Mouse (Mus musculus): ENCODE measurements around the gene Slc25a42. TPM values are rescaled to one million over a fixed set of nuclear protein-coding genes. Genes with fewer than 3 reads are reported as not detected.
A peak's percentile ranks its signal among the peaks of the same experiment; 100 is the strongest.

The Slc25a42 gene
- total RNA-seq (2014; fragmentation: Nextera tagmentation): 18.8 and 19.3 TPM in 2 replicates
- total RNA-seq (2017): 5.1 and 5.3 TPM in 2 replicates
- 9.7 and 12.1 TPM in 2 replicates for polyA plus RNA-seq (2012)

GRCm38 (mm10) chr8:70212112-70213055, at the start of gene Slc25a42:
TSS of gene Slc25a42 (minus strand) at chr8:70212305.
- H3K36me3 ChIP-seq (replicated peaks): peaks cover 16% of the 10 kb centered on the region
- peak; percentile 96 for DNase-seq (ENCODE audit: low spot score)
- TF ChIP-seq POLR2AphosphoS5 (IDR thresholded peaks at IDR 0.05; ENCODE audit: insufficient replicate concordance, low read depth, low read length): no peak
- no peak for TF ChIP-seq GATA2 (IDR thresholded peaks at IDR 0.05; ENCODE audit: borderline replicate concordance, low read depth, low read length)
- no peak for TF ChIP-seq GATA1 (IDR thresholded peaks at IDR 0.05; ENCODE audit: borderline replicate concordance, low read length)

GRCm38 (mm10) chr8:70259043-70259442, 46.9 kb upstream of the Slc25a42 start:
- no peaks in the 10 kb centered on the region for H3K27me3 ChIP-seq (ENCODE audit: insufficient read depth, low read length)
- H3K4me1 ChIP-seq (ENCODE audit: insufficient read depth, low read depth, low read length): peaks cover 2% of the 10 kb centered on the region; the same call in 1 of the 2 replicates
- ATAC-seq (ENCODE audit: extremely low read depth, insufficient number of reproducible peaks, low FRiP score, poor library complexity, severe bottlenecking): no peak
- H3K36me3 ChIP-seq (replicated peaks): peaks cover 99% of the 10 kb centered on the region
- TF ChIP-seq GATA2 (IDR thresholded peaks at IDR 0.05; ENCODE audit: borderline replicate concordance, low read depth, low read length): no peak
- TF ChIP-seq POLR2AphosphoS5 (IDR thresholded peaks at IDR 0.05; ENCODE audit: insufficient replicate concordance, low read depth, low read length): no peak
- TF ChIP-seq GATA1 (IDR thresholded peaks at IDR 0.05; ENCODE audit: borderline replicate concordance, low read length): no peak
- no peak for TF ChIP-seq CTCF (IDR thresholded peaks at IDR 0.05; ENCODE audit: low read depth, low read length)
- TF ChIP-seq TAL1 (conservative IDR thresholded peaks at IDR 0.05; ENCODE audit: low read depth, low read length): no peak
- H3K9me3 ChIP-seq (replicated peaks): no peaks in the 10 kb centered on the region
- H3K4me3 ChIP-seq (ENCODE audit: low read depth, low read length): no peak overlapping the region
- no peak for DNase-seq (ENCODE audit: low spot score)

More at GRCm38 (mm10) chr8:70212112-70213055, at the start of gene Slc25a42:
- Histone ChIP-seq H3K4me1 (ENCODE audit: insufficient read depth, low read depth, low read length) (peaks cover 41% of the 10 kb centered on the region), H3K27me3 (ENCODE audit: insufficient read depth, low read length) (peaks cover 2% of the 10 kb centered on the region), H3K9me3 (replicated peaks) (no peaks in the 10 kb centered on the region), H3K4me3 (ENCODE audit: low read depth, low read length) (peak within 1 kb of the TSS; percentile 85)
- ATAC-seq (ENCODE audit: extremely low read depth, insufficient number of reproducible peaks, low FRiP score, poor library complexity, severe bottlenecking): peak; percentile 91

- no peaks in the 10 kb centered on the region for H3K9me3 ChIP-seq (replicated peaks)
- no peaks in the 10 kb centered on the region for H3K27me3 ChIP-seq (ENCODE audit: insufficient read depth, low read length)
- peaks cover 2% of the 10 kb centered on the region; the same call in 1 of the 2 replicates for H3K4me1 ChIP-seq (ENCODE audit: insufficient read depth, low read depth, low read length)
- ATAC-seq (ENCODE audit: extremely low read depth, insufficient number of reproducible peaks, low FRiP score, poor library complexity, severe bottlenecking) (no peak), DNase-seq (ENCODE audit: low spot score) (no peak)
- H3K4me3 ChIP-seq (ENCODE audit: low read depth, low read length): no peak overlapping the region
- TF ChIP-seq POLR2AphosphoS5 (IDR thresholded peaks at IDR 0.05; ENCODE audit: insufficient replicate concordance, low read depth, low read length) (no peak), TAL1 (conservative IDR thresholded peaks at IDR 0.05; ENCODE audit: low read depth, low read length) (no peak), GATA1 (IDR thresholded peaks at IDR 0.05; ENCODE audit: borderline replicate concordance, low read length) (no peak), CTCF (IDR thresholded peaks at IDR 0.05; ENCODE audit: low read depth, low read length) (no peak), GATA2 (IDR thresholded peaks at IDR 0.05; ENCODE audit: borderline replicate concordance, low read depth, low read length) (no peak)
- H3K36me3 ChIP-seq (replicated peaks): peaks cover 99% of the 10 kb centered on the region
Observed at GRCm38 (mm10) chr8:70258600-70258999, 46.5 kb upstream of the Slc25a42 start.

- no peaks in the 10 kb centered on the region for H3K27me3 ChIP-seq (ENCODE audit: insufficient read depth, low read length)
- no peak overlapping the region for H3K4me3 ChIP-seq (ENCODE audit: low read depth, low read length)
- no peak for TF ChIP-seq GATA2 (IDR thresholded peaks at IDR 0.05; ENCODE audit: borderline replicate concordance, low read depth, low read length)
- TF ChIP-seq GATA1 (IDR thresholded peaks at IDR 0.05; ENCODE audit: borderline replicate concordance, low read length): no peak
- TF ChIP-seq CTCF (IDR thresholded peaks at IDR 0.05; ENCODE audit: low read depth, low read length): no peak
- no peak for TF ChIP-seq POLR2AphosphoS5 (IDR thresholded peaks at IDR 0.05; ENCODE audit: insufficient replicate concordance, low read depth, low read length)
- no peak for TF ChIP-seq TAL1 (conservative IDR thresholded peaks at IDR 0.05; ENCODE audit: low read depth, low read length)
- H3K4me1 ChIP-seq (ENCODE audit: insufficient read depth, low read depth, low read length): peaks cover 2% of the 10 kb centered on the region; the same call in 1 of the 2 replicates
- H3K36me3 ChIP-seq (replicated peaks): peaks cover 99% of the 10 kb centered on the region
- DNase-seq (ENCODE audit: low spot score) (no peak), ATAC-seq (ENCODE audit: extremely low read depth, insufficient number of reproducible peaks, low FRiP score, poor library complexity, severe bottlenecking) (no peak)
- no peaks in the 10 kb centered on the region for H3K9me3 ChIP-seq (replicated peaks)
Observed at GRCm38 (mm10) chr8:70257456-70257855, 45.4 kb upstream of the Slc25a42 start.

- H3K36me3 ChIP-seq (replicated peaks): peaks cover 99% of the 10 kb centered on the region
- ATAC-seq (ENCODE audit: extremely low read depth, insufficient number of reproducible peaks, low FRiP score, poor library complexity, severe bottlenecking) (no peak), DNase-seq (ENCODE audit: low spot score) (no peak)
- H3K4me3 ChIP-seq (ENCODE audit: low read depth, low read length): no peak overlapping the region
- H3K9me3 ChIP-seq (replicated peaks): no peaks in the 10 kb centered on the region
- TF ChIP-seq GATA2 (IDR thresholded peaks at IDR 0.05; ENCODE audit: borderline replicate concordance, low read depth, low read length) (no peak), GATA1 (IDR thresholded peaks at IDR 0.05; ENCODE audit: borderline replicate concordance, low read length) (no peak), POLR2AphosphoS5 (IDR thresholded peaks at IDR 0.05; ENCODE audit: insufficient replicate concordance, low read depth, low read length) (no peak), TAL1 (conservative IDR thresholded peaks at IDR 0.05; ENCODE audit: low read depth, low read length) (no peak), CTCF (IDR thresholded peaks at IDR 0.05; ENCODE audit: low read depth, low read length) (no peak)
- H3K4me1 ChIP-seq (ENCODE audit: insufficient read depth, low read depth, low read length): no peaks in the 10 kb centered on the region
- no peaks in the 10 kb centered on the region for H3K27me3 ChIP-seq (ENCODE audit: insufficient read depth, low read length)
Observed at GRCm38 (mm10) chr8:70254628-70255027, 42.5 kb upstream of the Slc25a42 start.

GRCm38 (mm10) chr8:70247841-70248240, 35.7 kb upstream of the Slc25a42 start:
- Histone ChIP-seq H3K27me3 (ENCODE audit: insufficient read depth, low read length) (no peaks in the 10 kb centered on the region), H3K4me3 (ENCODE audit: low read depth, low read length) (no peak overlapping the region), H3K36me3 (replicated peaks) (peaks cover 94% of the 10 kb centered on the region), H3K9me3 (replicated peaks) (no peaks in the 10 kb centered on the region), H3K4me1 (ENCODE audit: insufficient read depth, low read depth, low read length) (peaks cover 9% of the 10 kb centered on the region; the same call in 1 of the 2 replicates)
- no peak for DNase-seq (ENCODE audit: low spot score)
- ATAC-seq (ENCODE audit: extremely low read depth, insufficient number of reproducible peaks, low FRiP score, poor library complexity, severe bottlenecking): no peak
- no peak for TF ChIP-seq POLR2AphosphoS5 (IDR thresholded peaks at IDR 0.05; ENCODE audit: insufficient replicate concordance, low read depth, low read length)
- TF ChIP-seq GATA1 (IDR thresholded peaks at IDR 0.05; ENCODE audit: borderline replicate concordance, low read length): no peak
- no peak for TF ChIP-seq GATA2 (IDR thresholded peaks at IDR 0.05; ENCODE audit: borderline replicate concordance, low read depth, low read length)
- TF ChIP-seq CTCF (IDR thresholded peaks at IDR 0.05; ENCODE audit: low read depth, low read length): no peak
- TF ChIP-seq TAL1 (conservative IDR thresholded peaks at IDR 0.05; ENCODE audit: low read depth, low read length): no peak
